Mouse (Mus musculus) adrenal gland (tissue): Measurements from ENCODE around the gene Raf1.
"Not testable (repeated sequence)": the region's sequence is repeated elsewhere in the genome, so short reads cannot be mapped to it uniquely, and the experiment has no call there.

Source experiments
- intact Hi-C: fragments of 180-260 bp; cut with DNase I; formaldehyde crosslinking; loops from one replicate; pipeline ENCODE4 v1.15.1; 2025

Raf1 gene

GRCm38 (mm10) chr6:115684851-115685646 is 8.6 kb upstream of the Raf1 start:
- intact Hi-C loops = no loop called here

GRCm38 (mm10) chr6:115684271-115684670 is 7.8 kb upstream of the Raf1 start:
- intact Hi-C loops = no loop called here

GRCm38 (mm10) chr6:115681066-115681465 is 4.6 kb upstream of the Raf1 start:
- intact Hi-C loops = no loop called here

GRCm38 (mm10) chr6:115678012-115678411 is 1.6 kb upstream of the Raf1 start:
- intact Hi-C loops = loop anchor here (5.0 kb wide), 1 partner anchor 76 kb away; the partner anchor contains the start of gene Mkrn2

GRCm38 (mm10) chr6:115677441-115677840 is 1.0 kb upstream of the Raf1 start:
- intact Hi-C loops = loop anchor here (5.0 kb wide), 1 partner anchor 75 kb away; the partner anchor contains the start of gene Mkrn2

GRCm38 (mm10) chr6:115675508-115676336 is 713 bp downstream of the Raf1 start:
- intact Hi-C loops = loop anchor here (5.0 kb wide), 1 partner anchor 73 kb away; the partner anchor contains the start of gene Mkrn2

GRCm38 (mm10) chr6:115675166-115675507 is 1.3 kb downstream of the Raf1 start:
- intact Hi-C loops = loop anchor here (5.0 kb wide), 1 partner anchor 73 kb away; the partner anchor contains the start of gene Mkrn2

GRCm38 (mm10) chr6:115674316-115674715 is 2.1 kb downstream of the Raf1 start:
- intact Hi-C loops = no loop called here

GRCm38 (mm10) chr6:115672700-115673099 is 3.7 kb downstream of the Raf1 start:
- intact Hi-C loops = no loop called here

GRCm38 (mm10) chr6:115666641-115667040 is 9.8 kb downstream of the Raf1 start:
- intact Hi-C loops = no loop called here

- intact Hi-C loops = no loop called here
Observed at GRCm38 (mm10) chr6:115664268-115664667, 12.2 kb downstream of the Raf1 start.

GRCm38 (mm10) chr6:115658802-115659201 is 17.6 kb downstream of the Raf1 start:
- intact Hi-C loops = loop anchor here (5.0 kb wide), 1 partner anchor 47 kb away; no protein-coding TSS in a partner anchor

- intact Hi-C loops = no loop called here
Observed at GRCm38 (mm10) chr6:115653939-115654338, 22.5 kb downstream of the Raf1 start.

- intact Hi-C loops = no loop called here
Observed at GRCm38 (mm10) chr6:115651719-115652118, 24.7 kb downstream of the Raf1 start.

- intact Hi-C loops = no loop called here
Observed at GRCm38 (mm10) chr6:115650476-115651427, 25.7 kb downstream of the Raf1 start.

- intact Hi-C loops = no loop called here
Observed at GRCm38 (mm10) chr6:115649792-115650365, 26.6 kb downstream of the Raf1 start.

GRCm38 (mm10) chr6:115643315-115643714 is 33.1 kb downstream of the Raf1 start:
- intact Hi-C loops = no loop called here

GRCm38 (mm10) chr6:115638188-115638587 is 38.2 kb downstream of the Raf1 start:
- intact Hi-C loops = not testable (repeated sequence)

- intact Hi-C loops = no loop called here
Observed at GRCm38 (mm10) chr6:115634015-115634414, 42.4 kb downstream of the Raf1 start.

- intact Hi-C loops = no loop called here
Observed at GRCm38 (mm10) chr6:115631056-115631795, 45.2 kb downstream of the Raf1 start.
